Comparison of ENCODE assay signal across 18 mouse cellular contexts in genomic region chr2:13603093-13603492, GRCm38 (mm10).
"Had no signal": no experiment of that assay in that cellular context is flagged by ENCODE, and none has a peak within 500 bp of the region (broad histone marks: within the 10 kb centered on the region; RNA-seq: fewer than 3 reads in every experiment).

No protein-coding gene starts in this region.

- H3K4me2 ChIP-seq: lung, embryonic 14.5 days; midbrain, embryonic 12.5 days; neural tube, embryonic 13.5 days; neural tube, embryonic 15.5 days had no signal

- ATAC-seq: midbrain, embryonic 16.5 days had no signal

- H3K4me1 ChIP-seq: midbrain, embryonic 10.5 days; midbrain, embryonic 12.5 days; neural tube, embryonic 13.5 days; neural tube, embryonic 15.5 days had no signal

- DNase-seq: lung, embryonic 14.5 days; lung, postnatal 10 days; lung, postnatal 4 days; midbrain, embryonic 14.5 days; retina, postnatal 1 day; right cerebral cortex, adult 18-20 months; right cerebral cortex, postnatal 25 days; right cerebral cortex, postnatal 4 days; spleen, adult 18-20 months; thymus, adult 18-20 months; thymus, postnatal 14 days; thymus, postnatal 36 days had no signal

- H3K9ac ChIP-seq: lung, embryonic 14.5 days; midbrain, embryonic 12.5 days; neural tube, embryonic 13.5 days; neural tube, embryonic 15.5 days had no signal

- H3K4me3 ChIP-seq: midbrain, embryonic 10.5 days; midbrain, embryonic 12.5 days; myocyte; neural tube, embryonic 13.5 days; neural tube, embryonic 15.5 days had no signal

- H3K27ac ChIP-seq: midbrain, embryonic 10.5 days; midbrain, embryonic 12.5 days; neural tube, embryonic 13.5 days; neural tube, embryonic 15.5 days had no signal

- H3K27me3 ChIP-seq: midbrain, embryonic 12.5 days; neural tube, embryonic 13.5 days; neural tube, embryonic 15.5 days had no signal

- H3K36me3 ChIP-seq: midbrain, embryonic 10.5 days; midbrain, embryonic 12.5 days; neural tube, embryonic 13.5 days; neural tube, embryonic 15.5 days had no signal

- H3K9me3 ChIP-seq: midbrain, embryonic 10.5 days; midbrain, embryonic 12.5 days; neural tube, embryonic 13.5 days; neural tube, embryonic 15.5 days had no signal
